Mouse (Mus musculus) intestine, embryonic 15.5 days (tissue): ENCODE results near the gene Pak4. TPM values are rescaled to one million over a fixed set of nuclear protein-coding genes. Genes with fewer than 3 reads are reported as not detected.

Experiments
- ATAC-seq: fragments of 200-750 bp; cut with Nextera tagmentation; 2 replicates; pipeline ENCODE4 v1.8.0; 2017; ENCODE audit warnings: moderate TSS enrichment, moderate library complexity
- H3K27ac ChIP-seq: fragments of 300-500 bp; sonication (generic); 2 replicates; pipeline ENCODE4 v1.5.1; 2015; ENCODE audit warnings: mild to moderate bottlenecking, inconsistent platforms
- H3K27me3 ChIP-seq: fragments of 300-500 bp; sonication (generic); replicated peaks from 2 replicates; pipeline ENCODE4 v1.6.1; 2015; ENCODE audit warnings: inconsistent platforms
- H3K36me3 ChIP-seq: fragments of 300-500 bp; sonication (generic); 2 replicates; pipeline ENCODE4 v1.6.1; 2015; ENCODE audit warnings: inconsistent platforms
- H3K4me1 ChIP-seq: fragments of 300-500 bp; sonication (generic); replicated peaks from 2 replicates; pipeline ENCODE4 v1.6.1; 2015; ENCODE audit warnings: inconsistent platforms
- H3K4me2 ChIP-seq: fragments of 300-500 bp; sonication (generic); replicated peaks from 2 replicates; pipeline ENCODE4 v1.6.1; 2015; ENCODE audit warnings: mild to moderate bottlenecking, inconsistent platforms
- H3K4me3 ChIP-seq: fragments of 300-500 bp; sonication (generic); replicated peaks from 2 replicates; pipeline ENCODE4 v1.5.1; 2015; ENCODE audit warnings: inconsistent platforms
- H3K9ac ChIP-seq: fragments of 300-500 bp; sonication (generic); 2 replicates; pipeline ENCODE4 v1.6.1; 2015; ENCODE audit warnings: inconsistent platforms
- H3K9me3 ChIP-seq: fragments of 300-500 bp; sonication (generic); 2 replicates; pipeline ENCODE4 v1.6.1; 2016; ENCODE audit warnings: inconsistent platforms
- WGBS: fragments of 180-500 bp; shearing (Covaris S2); methylation state at CpG from one replicate; pipeline ENCODE4 v1.1.7; 2015; 5-methylcytosine and 5-hydroxymethylcytosine counted together
- polyA plus RNA-seq: library from polyadenylated mRNA; unstranded; fragments of >200 nt; fragmentation: Nextera tagmentation; extraction: Ambion mirVana; gene quantifications from 2 replicates; pipeline ENCODE4 v1.2.1, GENCODE M21; 2015

Pak4 gene
- polyA plus RNA-seq, 1 experiment from 2014 or later = 51.7 TPM

DNA sequence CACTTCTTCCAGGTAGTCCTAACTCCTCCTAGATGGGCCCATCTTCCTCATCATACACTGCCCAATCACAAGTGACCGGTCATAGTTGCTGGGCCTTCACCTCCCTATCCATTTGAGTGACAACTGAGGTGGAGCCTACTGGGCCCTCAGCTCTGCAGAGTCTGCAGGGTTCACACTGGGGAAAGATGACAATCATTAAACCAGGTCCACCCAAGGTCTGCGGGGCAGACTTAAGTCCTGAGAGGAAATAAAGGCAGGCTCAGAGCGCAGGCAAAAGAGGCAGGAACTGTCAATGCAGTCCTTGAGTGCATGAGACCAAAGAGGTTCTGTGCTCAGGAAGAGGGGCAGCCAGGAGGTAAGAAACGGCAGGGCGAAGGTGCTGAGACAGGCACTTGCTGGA, 25.3 kb downstream of the Pak4 start:
- H3K27me3 ChIP-seq = no peaks in the 10 kb centered on the region
- H3K9ac ChIP-seq = no peak overlapping the region
- no peak overlapping the region for H3K4me3 ChIP-seq
- no peak for ATAC-seq
- H3K4me1 ChIP-seq = peaks cover 64% of the 10 kb centered on the region
- H3K27ac ChIP-seq = peak overlapping the region; percentile 52; the same call in 1 of the 2 replicates
- peaks cover 9% of the 10 kb centered on the region for H3K36me3 ChIP-seq
- H3K9me3 ChIP-seq = no peaks in the 10 kb centered on the region
- H3K4me2 ChIP-seq = no peak overlapping the region
- 61% methylated on average over 5 of the region's 5 CpGs for WGBS

DNA sequence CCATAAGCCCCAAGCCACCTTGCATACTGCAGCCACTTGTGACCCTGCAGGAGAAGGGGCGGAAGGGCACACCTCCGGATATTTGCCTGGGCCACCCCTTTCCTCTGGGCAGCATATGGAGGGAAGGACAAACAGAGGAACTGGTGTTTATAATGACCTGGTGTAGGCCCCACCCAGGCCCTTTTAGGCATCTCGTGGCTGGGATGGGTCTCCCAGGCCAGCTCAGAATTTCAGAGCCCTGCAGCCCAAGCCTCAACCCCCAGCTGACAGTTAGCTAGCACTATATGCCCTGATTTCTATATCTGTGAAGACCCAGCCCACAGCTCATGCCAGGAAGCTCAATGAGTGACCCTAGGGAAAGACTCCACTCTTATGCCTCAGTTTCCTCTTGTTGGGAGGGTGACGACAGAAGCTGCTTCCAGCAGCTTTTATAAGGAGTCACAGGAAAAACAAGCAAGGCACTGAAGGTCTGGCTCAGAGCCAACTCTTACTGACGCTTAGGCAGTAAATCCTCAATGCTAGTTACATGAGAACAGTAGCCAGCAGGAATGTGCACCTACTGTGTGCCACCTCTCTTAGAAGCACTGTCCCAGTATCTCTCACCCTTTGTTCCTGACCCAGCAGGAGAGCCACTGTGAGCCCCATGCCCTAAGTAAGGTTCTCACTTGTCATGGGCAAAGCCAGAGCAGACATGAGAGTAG, 26.9 kb downstream of the Pak4 start:
- peak overlapping the region; percentile 17; the same call in 1 of the 2 replicates for H3K9ac ChIP-seq
- 0 out of 2 replicates have a peak, but pooled peaks have one; percentile 6 for ATAC-seq

DNA sequence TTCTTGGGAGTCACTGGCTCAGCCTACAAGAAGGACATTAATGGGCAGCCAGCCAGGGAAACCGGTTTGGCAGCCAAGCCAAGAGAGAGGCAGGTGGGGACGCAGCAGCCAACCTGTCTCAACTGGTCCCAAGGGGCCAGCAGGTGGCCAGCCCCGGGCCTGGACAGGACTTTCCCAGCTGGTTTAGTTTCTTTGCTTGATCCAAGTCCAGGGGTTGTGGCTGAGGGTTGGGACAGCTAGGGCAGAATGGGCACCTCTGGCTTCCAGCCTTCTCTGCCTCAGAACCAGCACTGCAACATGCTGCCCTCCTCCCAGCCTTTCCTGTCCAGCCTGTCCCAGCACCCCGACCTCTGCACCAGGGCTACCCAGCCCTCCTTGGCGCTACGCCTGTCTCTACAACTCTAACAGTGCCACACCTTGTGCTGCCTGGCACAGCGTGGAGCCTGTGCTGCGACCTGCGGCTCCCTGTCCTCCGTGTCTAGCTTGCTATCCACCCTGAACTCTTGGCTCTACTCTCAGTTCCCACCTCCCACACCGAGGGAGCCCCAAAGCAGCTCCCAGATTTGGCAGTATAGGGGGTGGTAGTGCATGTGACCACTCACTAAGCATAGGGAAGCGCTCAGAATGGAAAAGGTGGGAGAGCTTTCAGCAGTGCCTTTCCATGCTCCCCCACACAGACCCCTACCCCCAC, 27.5 kb downstream of the Pak4 start:
- H3K27ac ChIP-seq = peak overlapping the region; percentile 91
- H3K9ac ChIP-seq = peak overlapping the region; percentile 17
- no peak overlapping the region for H3K4me3 ChIP-seq
- H3K4me1 ChIP-seq = peaks cover 48% of the 10 kb centered on the region
- peaks cover 28% of the 10 kb centered on the region for H3K36me3 ChIP-seq
- no peaks in the 10 kb centered on the region for H3K27me3 ChIP-seq
- 53% methylated on average over 12 of the region's 12 CpGs for WGBS
- no peaks in the 10 kb centered on the region for H3K9me3 ChIP-seq
- peak; percentile 84 for ATAC-seq
- H3K4me2 ChIP-seq = peak overlapping the region; percentile 49

More for the DNA sequence above, 26.9 kb downstream of the Pak4 start:
- peak overlapping the region; percentile 91 for H3K27ac ChIP-seq
- no peak overlapping the region for H3K4me3 ChIP-seq
- H3K4me1 ChIP-seq = peaks cover 48% of the 10 kb centered on the region
- H3K36me3 ChIP-seq = peaks cover 24% of the 10 kb centered on the region
- H3K9me3 ChIP-seq = no peaks in the 10 kb centered on the region
- WGBS = 21% methylated on average over 5 of the region's 5 CpGs
- H3K27me3 ChIP-seq = no peaks in the 10 kb centered on the region
- peak overlapping the region; percentile 49 for H3K4me2 ChIP-seq

DNA sequence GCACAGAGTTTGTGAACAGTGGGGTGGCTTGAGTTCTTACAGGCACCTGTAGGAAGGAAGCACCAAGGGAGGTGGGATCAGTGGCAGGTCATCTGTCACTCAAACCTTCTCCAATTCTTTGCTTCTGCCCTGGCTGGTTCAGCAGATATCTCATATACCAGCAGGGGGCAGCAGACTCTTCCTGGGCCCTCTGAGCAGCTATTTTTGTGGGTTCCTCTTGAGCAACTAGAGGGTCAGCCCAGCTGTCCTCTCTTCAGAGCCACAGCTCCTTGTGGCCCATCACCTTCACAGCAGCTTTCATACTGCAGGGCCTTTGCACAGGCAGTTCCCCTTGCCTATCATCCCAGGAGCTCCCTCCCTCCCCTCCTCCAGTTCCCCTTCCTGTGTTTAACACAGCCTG, 29.7 kb downstream of the Pak4 start:
- no peak overlapping the region for H3K4me2 ChIP-seq
- peaks cover 45% of the 10 kb centered on the region for H3K36me3 ChIP-seq
- no peak overlapping the region for H3K4me3 ChIP-seq
- H3K9ac ChIP-seq = no peak overlapping the region
- no peaks in the 10 kb centered on the region for H3K9me3 ChIP-seq
- ATAC-seq = no peak
- H3K27ac ChIP-seq = no peak overlapping the region
- peaks cover 38% of the 10 kb centered on the region for H3K4me1 ChIP-seq
- no peaks in the 10 kb centered on the region for H3K27me3 ChIP-seq

DNA sequence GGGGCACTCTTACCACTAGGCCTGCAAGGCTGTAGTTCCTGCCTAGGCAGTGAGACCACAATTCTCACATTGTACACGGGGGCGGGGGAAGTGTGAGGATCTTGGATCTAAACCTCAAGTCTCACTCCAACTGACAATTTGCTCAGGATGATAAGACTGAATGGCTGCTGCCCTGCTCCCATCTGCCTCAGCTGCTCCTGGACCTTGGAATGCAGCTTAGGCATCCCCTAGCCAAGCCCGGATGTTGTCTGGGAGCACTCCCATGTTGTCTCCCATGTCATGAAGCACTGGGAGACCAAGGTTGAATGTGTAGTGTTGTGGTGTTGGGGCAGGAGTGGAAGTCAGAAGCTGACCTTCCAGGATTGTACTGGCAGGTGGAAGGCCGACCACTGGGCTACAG, 30.4 kb downstream of the Pak4 start:
- Histone ChIP-seq H3K4me2 (no peak overlapping the region), H3K9me3 (no peaks in the 10 kb centered on the region), H3K4me3 (no peak overlapping the region), H3K4me1 (peaks cover 31% of the 10 kb centered on the region), H3K27me3 (no peaks in the 10 kb centered on the region), H3K36me3 (peaks cover 48% of the 10 kb centered on the region), H3K9ac (no peak overlapping the region), H3K27ac (no peak overlapping the region)
- 90% methylated on average over 4 of the region's 4 CpGs for WGBS
- ATAC-seq = no peak

DNA sequence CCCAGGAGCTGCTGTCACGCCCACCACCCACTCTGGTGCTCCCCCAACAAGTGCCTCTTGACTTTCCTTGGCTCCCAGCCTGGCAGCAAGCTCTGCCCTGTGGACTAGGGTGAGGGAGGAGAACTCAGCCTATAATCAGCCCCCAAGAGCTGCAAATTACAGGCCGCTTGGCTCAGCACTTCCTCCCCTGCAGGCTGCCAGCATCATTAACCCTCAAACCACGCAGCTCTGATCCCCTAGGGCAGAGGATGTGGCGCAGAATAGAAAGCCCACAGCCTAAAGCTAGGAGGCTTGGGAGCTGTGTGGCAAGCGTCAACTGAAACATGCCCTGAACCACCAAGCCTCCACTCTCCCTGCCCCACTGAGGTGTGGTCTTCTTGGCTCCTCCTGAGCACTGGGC, 32.6 kb downstream of the Pak4 start:
- Histone ChIP-seq H3K27ac (no peak overlapping the region), H3K4me2 (no peak overlapping the region), H3K9ac (no peak overlapping the region), H3K4me1 (peaks cover 10% of the 10 kb centered on the region), H3K4me3 (no peak overlapping the region), H3K27me3 (no peaks in the 10 kb centered on the region), H3K9me3 (no peaks in the 10 kb centered on the region), H3K36me3 (peaks cover 62% of the 10 kb centered on the region)
- WGBS = 85% methylated on average over 5 of the region's 5 CpGs
- no peak for ATAC-seq

DNA sequence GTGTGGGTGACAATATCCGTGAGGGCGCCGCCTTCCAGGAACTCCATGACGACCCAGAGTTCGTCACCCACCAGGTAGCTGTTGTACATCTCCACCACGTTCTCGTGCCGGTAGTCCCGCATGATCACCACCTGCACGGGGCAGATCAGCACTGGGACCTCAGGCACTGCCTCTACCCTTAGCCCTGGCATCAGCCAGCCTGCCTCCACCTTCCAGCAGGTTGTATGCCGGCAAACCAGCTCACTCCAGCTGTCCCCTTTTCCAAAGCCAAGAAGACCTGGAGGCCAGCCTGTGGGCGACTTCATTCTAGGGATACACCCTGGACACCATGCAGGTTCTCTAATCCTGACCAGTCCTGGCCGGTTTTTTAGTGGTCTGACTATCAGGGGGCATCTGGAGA, 35.0 kb downstream of the Pak4 start:
- H3K27ac ChIP-seq = no peak overlapping the region
- no peak overlapping the region for H3K4me3 ChIP-seq
- no peaks in the 10 kb centered on the region for H3K27me3 ChIP-seq
- H3K9ac ChIP-seq = no peak overlapping the region
- H3K36me3 ChIP-seq = peaks cover 64% of the 10 kb centered on the region
- H3K4me2 ChIP-seq = no peak overlapping the region
- H3K9me3 ChIP-seq = no peaks in the 10 kb centered on the region
- no peak for ATAC-seq
- 91% methylated on average over 13 of the region's 13 CpGs for WGBS
- H3K4me1 ChIP-seq = 0 out of 2 replicates have a peak, but pooled peaks cover 3% of the 10 kb centered on the region

DNA sequence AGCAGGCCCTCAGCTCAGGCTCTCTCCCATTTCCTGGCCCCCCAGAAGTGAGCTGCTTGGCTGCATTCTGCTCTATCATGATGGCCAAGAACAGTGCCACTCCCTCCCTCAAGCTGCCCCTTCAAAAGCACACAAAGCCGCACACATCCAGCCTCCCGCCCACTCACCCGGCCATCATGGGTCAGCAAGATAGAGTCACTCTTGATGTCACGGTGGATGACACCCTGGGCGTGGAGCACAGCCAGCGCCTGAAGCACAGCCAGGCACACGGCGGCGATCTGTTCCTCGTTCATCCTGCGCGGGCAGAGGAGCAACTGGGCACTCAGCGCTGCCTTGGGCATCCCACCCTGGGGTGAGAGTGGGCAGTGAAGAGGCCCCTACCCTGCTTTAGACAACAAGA, 35.6 kb downstream of the Pak4 start:
- Histone ChIP-seq H3K4me1 (0 out of 2 replicates have a peak, but pooled peaks cover 3% of the 10 kb centered on the region), H3K4me3 (no peak overlapping the region), H3K27ac (no peak overlapping the region), H3K4me2 (no peak overlapping the region), H3K36me3 (peaks cover 58% of the 10 kb centered on the region), H3K9ac (no peak overlapping the region), H3K27me3 (no peaks in the 10 kb centered on the region), H3K9me3 (no peaks in the 10 kb centered on the region)
- ATAC-seq = no peak
- WGBS = 93% methylated on average over 13 of the region's 13 CpGs

DNA sequence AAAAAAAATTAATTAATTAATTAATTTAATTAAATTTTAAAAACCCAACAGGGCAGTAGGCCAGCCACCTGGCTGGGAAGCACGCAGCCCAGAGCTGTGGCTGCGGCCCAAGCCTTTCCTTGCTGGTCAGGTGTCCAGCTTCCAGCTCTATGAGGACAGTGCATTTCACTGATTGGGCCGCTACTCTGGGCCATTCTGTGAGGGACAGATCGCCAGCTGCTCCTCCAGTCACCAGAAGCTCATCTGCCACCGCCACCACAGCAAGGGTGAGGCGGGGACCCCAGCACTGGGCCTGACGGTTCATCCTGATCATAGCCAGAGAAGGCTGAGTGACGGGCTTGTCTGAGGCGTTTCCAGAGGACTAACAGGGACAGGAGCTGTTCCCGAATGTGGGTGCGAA, 36.0 kb downstream of the Pak4 start:
- ATAC-seq = no peak
- Histone ChIP-seq H3K4me2 (no peak overlapping the region), H3K9me3 (no peaks in the 10 kb centered on the region), H3K27ac (no peak overlapping the region), H3K4me1 (peaks cover 3% of the 10 kb centered on the region; the same call in 1 of the 2 replicates), H3K36me3 (peaks cover 54% of the 10 kb centered on the region), H3K9ac (no peak overlapping the region), H3K4me3 (no peak overlapping the region), H3K27me3 (no peaks in the 10 kb centered on the region)
- 88% methylated on average over 11 of the region's 11 CpGs for WGBS

DNA sequence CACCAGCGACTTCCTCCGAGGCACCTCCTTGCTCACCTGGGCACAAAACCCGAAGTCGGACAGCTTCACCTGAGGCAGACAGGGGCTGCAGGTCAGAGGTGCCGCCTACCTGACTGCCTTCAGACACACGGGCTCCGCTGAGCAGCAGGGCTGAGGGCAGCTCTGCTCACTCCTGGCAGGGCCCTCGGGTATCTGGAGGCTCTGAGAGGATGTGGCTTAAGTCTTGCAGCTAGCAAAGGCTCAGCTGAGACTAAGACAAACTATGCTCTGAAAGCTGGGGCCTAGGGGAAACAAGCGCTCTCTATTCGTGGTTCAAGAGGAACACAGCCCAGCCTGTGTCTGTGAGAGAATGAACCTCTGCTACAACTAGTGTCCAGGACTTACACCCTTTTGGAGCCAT, 37.1 kb downstream of the Pak4 start:
- H3K36me3 ChIP-seq = peaks cover 46% of the 10 kb centered on the region
- H3K4me1 ChIP-seq = peaks cover 8% of the 10 kb centered on the region
- H3K4me2 ChIP-seq = no peak overlapping the region
- H3K9me3 ChIP-seq = no peaks in the 10 kb centered on the region
- H3K27ac ChIP-seq = no peak overlapping the region
- no peak overlapping the region for H3K4me3 ChIP-seq
- WGBS = 90% methylated on average over 10 of the region's 10 CpGs
- no peaks in the 10 kb centered on the region for H3K27me3 ChIP-seq
- no peak overlapping the region for H3K9ac ChIP-seq
- ATAC-seq = no peak

DNA sequence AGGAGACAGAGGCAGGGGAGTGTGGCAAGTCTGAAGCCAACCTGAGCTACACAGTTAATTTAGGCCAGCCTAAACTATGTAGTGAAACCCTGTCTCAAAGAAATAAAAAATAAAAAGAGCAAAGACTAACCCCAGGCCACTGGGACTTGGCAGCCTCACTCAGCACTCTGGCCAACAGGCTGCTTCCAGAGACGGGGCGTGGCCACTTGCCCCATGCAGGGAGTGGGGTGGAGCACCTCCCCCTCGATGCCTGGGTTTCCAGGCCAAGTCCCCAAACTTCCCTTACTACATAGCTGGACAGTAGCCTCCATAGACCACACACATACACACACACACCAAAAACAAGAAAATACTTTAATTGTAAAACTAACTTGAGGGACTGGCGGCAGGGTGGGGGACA, 39.5 kb downstream of the Pak4 start:
- no peaks in the 10 kb centered on the region for H3K27me3 ChIP-seq
- H3K4me3 ChIP-seq = no peak overlapping the region
- WGBS = 50% methylated on average over 4 of the region's 4 CpGs
- H3K36me3 ChIP-seq = peaks cover 27% of the 10 kb centered on the region
- H3K27ac ChIP-seq = no peak overlapping the region
- no peaks in the 10 kb centered on the region for H3K9me3 ChIP-seq
- no peak overlapping the region for H3K4me2 ChIP-seq
- 0 out of 2 replicates have a peak, but pooled peaks have one; percentile 13 for ATAC-seq
- H3K9ac ChIP-seq = no peak overlapping the region
- H3K4me1 ChIP-seq = peaks cover 8% of the 10 kb centered on the region

DNA sequence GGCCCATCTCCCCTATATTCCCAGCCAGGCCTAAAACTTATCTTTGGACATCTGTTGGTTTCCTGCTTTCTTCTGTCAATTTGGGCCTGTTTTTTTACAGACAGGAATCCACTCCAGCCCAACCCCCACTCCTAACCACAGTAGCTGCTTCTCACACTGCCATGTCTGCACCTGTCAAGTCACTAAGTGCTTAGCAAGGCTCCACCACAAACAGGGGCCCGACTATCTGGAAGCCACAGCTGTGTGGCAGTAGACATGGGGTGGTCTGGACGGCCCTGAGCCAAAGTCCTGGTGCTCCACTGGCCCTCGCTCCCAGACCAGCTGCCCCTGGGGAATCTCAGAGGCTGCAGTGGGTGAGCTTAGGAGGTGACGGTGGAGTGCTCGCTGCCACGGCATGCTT, 40.3 kb downstream of the Pak4 start:
- Histone ChIP-seq H3K9ac (no peak overlapping the region), H3K4me1 (peaks cover 8% of the 10 kb centered on the region), H3K27ac (no peak overlapping the region), H3K4me3 (no peak overlapping the region), H3K36me3 (peaks cover 24% of the 10 kb centered on the region), H3K4me2 (no peak overlapping the region), H3K9me3 (no peaks in the 10 kb centered on the region), H3K27me3 (no peaks in the 10 kb centered on the region)
- 66% methylated on average over 6 of the region's 6 CpGs for WGBS
- no peak for ATAC-seq

DNA sequence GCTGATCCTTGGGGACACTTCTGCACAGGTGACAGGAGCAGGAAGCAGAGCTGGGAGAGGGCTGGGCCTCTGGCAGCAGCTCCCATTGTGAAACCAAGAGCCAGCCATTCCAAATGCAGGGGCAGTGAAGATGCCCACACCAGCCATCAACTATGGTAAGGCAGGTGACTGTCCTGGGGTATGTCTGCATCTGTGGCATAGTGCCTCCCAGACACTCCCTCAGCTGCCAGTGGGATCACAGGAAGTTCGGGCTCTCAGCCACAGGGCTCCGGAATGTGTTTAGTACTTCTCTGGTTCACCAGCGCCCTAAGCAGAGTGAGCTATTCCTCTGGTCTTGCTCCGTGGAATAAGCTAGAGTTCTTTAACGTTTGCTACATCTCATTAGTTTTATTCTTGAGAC, 40.9 kb downstream of the Pak4 start:
- Histone ChIP-seq H3K4me2 (no peak overlapping the region), H3K9ac (no peak overlapping the region), H3K9me3 (no peaks in the 10 kb centered on the region), H3K36me3 (peaks cover 19% of the 10 kb centered on the region), H3K27me3 (no peaks in the 10 kb centered on the region), H3K4me3 (no peak overlapping the region), H3K4me1 (peaks cover 8% of the 10 kb centered on the region), H3K27ac (no peak overlapping the region)
- ATAC-seq = no peak
- 63% methylated on average over 5 of the region's 5 CpGs for WGBS
